Comparison of ENCODE assay signal across 20 mouse cellular contexts in the genomic region with DNA sequence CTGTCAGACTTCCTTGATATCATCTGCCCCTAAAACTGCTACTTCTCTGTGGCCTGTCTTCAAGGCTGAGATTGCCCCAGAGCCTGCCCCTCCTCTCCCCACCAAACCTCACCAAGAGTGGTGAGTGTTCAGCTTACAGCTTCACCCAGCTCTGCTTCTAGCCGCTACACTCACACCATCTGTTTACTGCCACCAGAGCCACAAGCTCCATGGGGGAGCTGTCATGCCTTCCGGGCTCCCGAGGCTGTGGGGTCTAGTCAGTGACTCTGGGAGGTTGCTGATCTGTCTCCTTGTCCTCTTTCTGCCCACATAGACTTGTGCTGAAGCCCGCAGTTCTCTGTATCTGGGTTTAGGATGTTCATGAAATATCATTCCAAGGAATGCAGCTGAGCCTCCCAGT.
DNase-seq lines count a peak whose midpoint lies in the region; ATAC-seq and TF ChIP-seq lines count a peak whose summit lies in the region.
"Had no signal": no experiment of that assay in that cellular context is flagged by ENCODE, and none has a peak within 500 bp of the region (broad histone marks: within the 10 kb centered on the region; RNA-seq: fewer than 3 reads in every experiment).

No protein-coding gene starts in this region.

- no peak overlapping the region for H3K4me2 ChIP-seq in midbrain, embryonic 13.5 days (replicated peaks)
- no peak overlapping the region for H3K4me2 ChIP-seq in liver, postnatal 0 days (ENCODE audit: low read depth, low read length)
- H3K4me2 ChIP-seq: embryonic facial prominence, embryonic 12.5 days; heart, embryonic 12.5 days; hindbrain, embryonic 14.5 days; intestine, embryonic 15.5 days had no signal

- 54% methylated on average over 4 of the region's 4 CpGs for WGBS in midbrain, embryonic 13.5 days
- WGBS in liver, postnatal 0 days (ENCODE audit: insufficient replicate concordance) = 25% methylated on average over 4 of the region's 4 CpGs

- no peak overlapping the region for H3K9ac ChIP-seq in midbrain, embryonic 13.5 days (replicated peaks)
- no peak overlapping the region for H3K9ac ChIP-seq in liver, postnatal 0 days (replicated peaks)
- H3K9ac ChIP-seq: embryonic facial prominence, embryonic 12.5 days; heart, embryonic 12.5 days; hindbrain, embryonic 14.5 days; intestine, embryonic 15.5 days had no signal

- DNase-seq in retina, postnatal 1 day = peak; percentile 30
- no peak for DNase-seq in retina, embryonic 14.5 days (ENCODE audit: low spot score)
- peak; percentile 26 to 35 for DNase-seq in cerebellum, adult 18-20 months
- DNase-seq in cerebellum, adult 9-11 months = peak; percentile 43
- DNase-seq in cerebellum, postnatal 36 days = peak; percentile 41
- DNase-seq in frontal cortex, adult 2 months (ENCODE audit: extremely low spot score in 1 of 2, low spot score in 1 of 2) = no peak
- DNase-seq in liver, postnatal 0 days = no peak
- DNase-seq: adrenal gland, adult 2 months; adrenal gland, postnatal 25 days; gastrocnemius, postnatal 14 days; heart, adult 2 months; kidney, adult 2 months had no signal

- no peaks in the 10 kb centered on the region for H3K27me3 ChIP-seq in midbrain, embryonic 13.5 days
- no peaks in the 10 kb centered on the region for H3K27me3 ChIP-seq in liver, postnatal 0 days (ENCODE audit: insufficient read depth, low read length)
- H3K27me3 ChIP-seq: CH12.LX; embryonic facial prominence, embryonic 12.5 days; heart, embryonic 12.5 days; intestine, embryonic 15.5 days had no signal

- no peak overlapping the region for H3K4me3 ChIP-seq in midbrain, embryonic 13.5 days (replicated peaks)
- no peak overlapping the region for H3K4me3 ChIP-seq in liver, postnatal 0 days (ENCODE audit: low read depth, low read length)
- H3K4me3 ChIP-seq: embryonic facial prominence, embryonic 12.5 days; heart, adult 2 months; heart, embryonic 12.5 days; hindbrain, embryonic 10.5 days; intestine, embryonic 15.5 days had no signal

- TF ChIP-seq CTCF in liver, postnatal 0 days (IDR thresholded peaks at IDR 0.05; ENCODE audit: low read depth) = no peak

- H3K9me3 ChIP-seq in midbrain, embryonic 13.5 days = no peaks in the 10 kb centered on the region
- no peaks in the 10 kb centered on the region for H3K9me3 ChIP-seq in liver, postnatal 0 days (ENCODE audit: low read length)
- H3K9me3 ChIP-seq: embryonic facial prominence, embryonic 12.5 days; heart, embryonic 12.5 days; hindbrain, embryonic 10.5 days; intestine, embryonic 15.5 days had no signal

- no peak overlapping the region for H3K27ac ChIP-seq in midbrain, embryonic 13.5 days
- H3K27ac ChIP-seq in liver, postnatal 0 days (ENCODE audit: low read depth) = no peak overlapping the region
- H3K27ac ChIP-seq: embryonic facial prominence, embryonic 12.5 days; heart, adult 2 months; hindbrain, embryonic 10.5 days; hindbrain, embryonic 14.5 days; intestine, embryonic 15.5 days had no signal

- no peak for ATAC-seq in midbrain, embryonic 13.5 days
- no peak for ATAC-seq in liver, postnatal 0 days
- ATAC-seq: forebrain, embryonic 16.5 days; intestine, embryonic 15.5 days had no signal

- 0 out of 2 replicates have a peak, but pooled peaks cover 5% of the 10 kb centered on the region for H3K4me1 ChIP-seq in midbrain, embryonic 13.5 days (replicated peaks)
- no peaks in the 10 kb centered on the region for H3K4me1 ChIP-seq in liver, postnatal 0 days (ENCODE audit: insufficient read depth)
- H3K4me1 ChIP-seq: heart, embryonic 12.5 days; intestine, embryonic 15.5 days had no signal

- no peak for TF ChIP-seq EP300 in liver, postnatal 0 days (IDR thresholded peaks at IDR 0.05; ENCODE audit: low read depth)

- H3K36me3 ChIP-seq in midbrain, embryonic 13.5 days = no peaks in the 10 kb centered on the region
- no peaks in the 10 kb centered on the region for H3K36me3 ChIP-seq in liver, postnatal 0 days (replicated peaks; ENCODE audit: insufficient read depth, low read length)
- H3K36me3 ChIP-seq: embryonic facial prominence, embryonic 12.5 days; heart, embryonic 12.5 days; hindbrain, embryonic 10.5 days; intestine, embryonic 15.5 days had no signal

Comparison
In these comparisons a context has a peak if more than half of its experiments do, and no peak if none do; other contexts are left out.
1. DNase-seq: peak in retina, postnatal 1 day (single experiment), cerebellum, adult 18-20 months (2 of 2), cerebellum, adult 9-11 months (single experiment) and cerebellum, postnatal 36 days (2 of 2); none in retina, embryonic 14.5 days (single experiment), frontal cortex, adult 2 months (0 of 2) and liver, postnatal 0 days (single experiment).